Mouse (Mus musculus) ES-Bruce4 (cell line): ENCODE results near the gene Rabl6.

ENCODE experiments used
- CTCF ChIP-seq: IDR thresholded peaks from one replicate; pipeline ENCODE4 v1.8.1; 2011; ENCODE audit warnings: low read depth, low read length
- POLR2A ChIP-seq: IDR thresholded peaks from one replicate; pipeline ENCODE4 v1.8.1; 2011; ENCODE audit warnings: low read length; ENCODE audit not compliant: insufficient read depth

- TF ChIP-seq CTCF = no peak
- TF ChIP-seq POLR2A = no peak
These were observed 47.8 kb downstream of the Rabl6 start for GRCm38 (mm10) chr2:25560551-25560950.
